Comparison of ENCODE assay signal across 15 mouse cellular contexts in genomic region chr16:43169273-43169905, GRCm38 (mm10).
DNase-seq lines count a peak whose midpoint lies in the region; ATAC-seq and TF ChIP-seq lines count a peak whose summit lies in the region.
"Had no signal": no experiment of that assay in that cellular context is flagged by ENCODE, and none has a peak within 500 bp of the region (broad histone marks: within the 10 kb centered on the region; RNA-seq: fewer than 3 reads in every experiment).

No protein-coding gene starts in this region.

- ATAC-seq in kidney, embryonic 16.5 days (ENCODE audit: low FRiP score, low TSS enrichment) = no peak
- ATAC-seq in midbrain, embryonic 11.5 days (ENCODE audit: low FRiP score) = no peak
- ATAC-seq in midbrain, postnatal 0 days (ENCODE audit: low FRiP score) = no peak
- no peak for ATAC-seq in hindbrain, embryonic 12.5 days (ENCODE audit: low FRiP score)
- ATAC-seq: forebrain, embryonic 16.5 days had no signal

- H3K36me3 ChIP-seq in kidney, embryonic 16.5 days (ENCODE audit: insufficient read depth, low read length) = no peaks in the 10 kb centered on the region
- H3K36me3 ChIP-seq in midbrain, embryonic 11.5 days (ENCODE audit: control insufficient read depth, insufficient read depth, low read length) = no peaks in the 10 kb centered on the region
- H3K36me3 ChIP-seq in midbrain, postnatal 0 days (ENCODE audit: insufficient read depth, low read length) = no peaks in the 10 kb centered on the region
- no peaks in the 10 kb centered on the region for H3K36me3 ChIP-seq in hindbrain, embryonic 12.5 days
- H3K36me3 ChIP-seq: embryonic facial prominence, embryonic 12.5 days; forebrain, embryonic 12.5 days; heart, embryonic 12.5 days; hindbrain, embryonic 10.5 days; hindbrain, embryonic 15.5 days had no signal

- H3K4me3 ChIP-seq in kidney, embryonic 16.5 days (ENCODE audit: low read length) = no peak overlapping the region
- H3K4me3 ChIP-seq in midbrain, embryonic 11.5 days (ENCODE audit: low read depth, low read length) = no peak overlapping the region
- no peak overlapping the region for H3K4me3 ChIP-seq in midbrain, postnatal 0 days (ENCODE audit: low read depth, low read length)
- H3K4me3 ChIP-seq in hindbrain, embryonic 12.5 days = no peak overlapping the region
- H3K4me3 ChIP-seq: embryonic facial prominence, embryonic 12.5 days; forebrain, embryonic 12.5 days; heart, embryonic 12.5 days; hindbrain, embryonic 10.5 days; hindbrain, embryonic 15.5 days had no signal

- H3K4me1 ChIP-seq in kidney, embryonic 16.5 days (ENCODE audit: insufficient read depth, low read length) = no peaks in the 10 kb centered on the region
- peaks cover 3% of the 10 kb centered on the region; the same call in 1 of the 2 replicates for H3K4me1 ChIP-seq in midbrain, embryonic 11.5 days (ENCODE audit: control insufficient read depth, insufficient read depth, low read length)
- H3K4me1 ChIP-seq in midbrain, postnatal 0 days (ENCODE audit: insufficient read depth, low read length) = no peaks in the 10 kb centered on the region
- no peaks in the 10 kb centered on the region for H3K4me1 ChIP-seq in hindbrain, embryonic 12.5 days
- H3K4me1 ChIP-seq: embryonic facial prominence, embryonic 12.5 days; forebrain, embryonic 12.5 days; heart, embryonic 12.5 days; hindbrain, embryonic 15.5 days had no signal

- no peaks in the 10 kb centered on the region for H3K9me3 ChIP-seq in kidney, embryonic 16.5 days (ENCODE audit: low read length)
- no peaks in the 10 kb centered on the region for H3K9me3 ChIP-seq in midbrain, embryonic 11.5 days (ENCODE audit: control insufficient read depth, low read length)
- H3K9me3 ChIP-seq in midbrain, postnatal 0 days (ENCODE audit: low read length) = no peaks in the 10 kb centered on the region
- no peaks in the 10 kb centered on the region for H3K9me3 ChIP-seq in hindbrain, embryonic 12.5 days (replicated peaks)
- H3K9me3 ChIP-seq: embryonic facial prominence, embryonic 12.5 days; forebrain, embryonic 12.5 days; heart, embryonic 12.5 days; hindbrain, embryonic 10.5 days; hindbrain, embryonic 15.5 days had no signal

- no peaks in the 10 kb centered on the region for H3K27me3 ChIP-seq in kidney, embryonic 16.5 days (ENCODE audit: insufficient read depth, low read length)
- H3K27me3 ChIP-seq in midbrain, embryonic 11.5 days (ENCODE audit: control insufficient read depth, insufficient read depth, low read length) = no peaks in the 10 kb centered on the region
- no peaks in the 10 kb centered on the region for H3K27me3 ChIP-seq in midbrain, postnatal 0 days (ENCODE audit: insufficient read depth, low read length)
- H3K27me3 ChIP-seq in hindbrain, embryonic 12.5 days = no peaks in the 10 kb centered on the region
- H3K27me3 ChIP-seq: CH12.LX; embryonic facial prominence, embryonic 12.5 days; forebrain, embryonic 12.5 days; heart, embryonic 12.5 days; hindbrain, embryonic 15.5 days had no signal

- no peak overlapping the region for H3K27ac ChIP-seq in kidney, embryonic 16.5 days (ENCODE audit: low read length)
- H3K27ac ChIP-seq in midbrain, embryonic 11.5 days (ENCODE audit: low read depth, low read length) = no peak overlapping the region
- H3K27ac ChIP-seq in midbrain, postnatal 0 days (ENCODE audit: low read depth, low read length) = no peak overlapping the region
- no peak overlapping the region for H3K27ac ChIP-seq in hindbrain, embryonic 12.5 days
- H3K27ac ChIP-seq: embryonic facial prominence, embryonic 12.5 days; forebrain, embryonic 12.5 days; hindbrain, embryonic 10.5 days; hindbrain, embryonic 15.5 days had no signal

- H3K4me2 ChIP-seq in kidney, embryonic 16.5 days (replicated peaks; ENCODE audit: low read depth, low read length) = no peak overlapping the region
- H3K4me2 ChIP-seq in midbrain, embryonic 11.5 days = no peak overlapping the region
- no peak overlapping the region for H3K4me2 ChIP-seq in midbrain, postnatal 0 days (ENCODE audit: low read depth, low read length, poor library complexity, severe bottlenecking)
- H3K4me2 ChIP-seq in hindbrain, embryonic 12.5 days (replicated peaks) = no peak overlapping the region
- H3K4me2 ChIP-seq: embryonic facial prominence, embryonic 12.5 days; forebrain, embryonic 12.5 days; heart, embryonic 12.5 days; hindbrain, embryonic 15.5 days had no signal

- no peak overlapping the region for H3K9ac ChIP-seq in kidney, embryonic 16.5 days (replicated peaks; ENCODE audit: low read length)
- H3K9ac ChIP-seq in midbrain, embryonic 11.5 days (ENCODE audit: low read length) = no peak overlapping the region
- H3K9ac ChIP-seq in midbrain, postnatal 0 days (replicated peaks; ENCODE audit: low read length, poor library complexity, severe bottlenecking) = no peak overlapping the region
- no peak overlapping the region for H3K9ac ChIP-seq in hindbrain, embryonic 12.5 days
- H3K9ac ChIP-seq: embryonic facial prominence, embryonic 12.5 days; forebrain, embryonic 12.5 days; heart, embryonic 12.5 days; hindbrain, embryonic 15.5 days had no signal

- WGBS in kidney, embryonic 16.5 days = 85% methylated on average over 2 of the region's 2 CpGs
- 86% methylated on average over 2 of the region's 2 CpGs for WGBS in midbrain, embryonic 11.5 days
- 87% methylated on average over 2 of the region's 2 CpGs for WGBS in midbrain, postnatal 0 days
- WGBS in hindbrain, embryonic 12.5 days = 91% methylated on average over 2 of the region's 2 CpGs

- peak; percentile 35 for DNase-seq in kidney, adult 9 months
- peak; percentile 67 for DNase-seq in midbrain, embryonic 11.5 days (ENCODE audit: low spot score, missing footprints)
- DNase-seq in midbrain, postnatal 0 days (ENCODE audit: low spot score) = no peak
- DNase-seq in fat pad, adult 2 months (ENCODE audit: extremely low read depth, low read depth, low spot score) = peak; percentile 70
- DNase-seq: cerebellum, adult 8-10 months; gastrocnemius, postnatal 10 days had no signal

- TF ChIP-seq CTCF in midbrain, postnatal 0 days (IDR thresholded peaks at IDR 0.05) = no peak
